Mouse (Mus musculus) CH12.LX (cell line): ENCODE data around the gene Srgap2. TPM values are rescaled to one million over a fixed set of nuclear protein-coding genes. Genes with fewer than 3 reads are reported as not detected.

Experiments used
- DNase-seq: peaks from one replicate; pipeline ENCODE4 v3.0.0-alpha.2; 2013; ENCODE audit errors: extremely low read depth
- H3K27ac ChIP-seq: 2 replicates; pipeline ENCODE4 v1.5.1; 2012; ENCODE audit warnings: low read depth, mild to moderate bottlenecking, control low read depth, moderate library complexity; ENCODE audit not compliant: insufficient read depth
- H3K27me3 ChIP-seq: replicated peaks from 2 replicates; pipeline ENCODE3; 2012; ENCODE audit warnings: inconsistent platforms
- H3K36me3 ChIP-seq, 2 experiments: replicated peaks in 1 of 2; 2 replicates each; pipeline versions ENCODE3 to v1.6.1; 2012; ENCODE audit warnings: inconsistent platforms in 1 of 2, low read length in 1 of 2, mild to moderate bottlenecking in 1 of 2, mixed read lengths in 1 of 2, moderate library complexity in 1 of 2; ENCODE audit not compliant: control insufficient read depth in 1 of 2, insufficient read depth in 1 of 2
- H3K4me1 ChIP-seq, 2 experiments: 2 replicates each; pipeline ENCODE4 v1.6.1; 2012; ENCODE audit warnings: inconsistent platforms in 1 of 2, moderate library complexity in 1 of 2; ENCODE audit not compliant: insufficient read depth in 2 of 2, control insufficient read depth in 1 of 2
- H3K4me2 ChIP-seq: 2 replicates; pipeline ENCODE4 v1.6.1; 2012; ENCODE audit warnings: low read depth, mild to moderate bottlenecking, control low read depth; ENCODE audit not compliant: poor library complexity, insufficient read depth, severe bottlenecking
- H3K4me3 ChIP-seq, 3 experiments: fragments of 150-350 bp in 1 of 3; sonication (generic) in 1 of 3; replicated peaks in 1 of 3; 2 replicates each; pipeline versions ENCODE3 to v1.5.1; 2011 to 2012; ENCODE audit warnings: low read depth in 2 of 3, low read length in 2 of 3, mild to moderate bottlenecking in 2 of 3, moderate library complexity in 2 of 3, control low read depth in 1 of 3, improper control_type of control experiment in 1 of 3, inconsistent platforms in 1 of 3, mixed read lengths in 1 of 3; ENCODE audit not compliant: poor library complexity in 1 of 3
- H3K79me2 ChIP-seq: replicated peaks from 2 replicates; pipeline ENCODE4 v1.6.1; 2012; ENCODE audit warnings: mild to moderate bottlenecking, moderate library complexity; ENCODE audit not compliant: control insufficient read depth, poor library complexity, insufficient read depth, severe bottlenecking; ENCODE audit errors: extremely low read depth
- H3K9ac ChIP-seq: 2 replicates; pipeline ENCODE4 v1.6.1; 2012; ENCODE audit warnings: low read depth, mild to moderate bottlenecking, control low read depth, moderate library complexity; ENCODE audit not compliant: insufficient read depth
- H3K9me3 ChIP-seq: replicated peaks from 2 replicates; pipeline ENCODE3; 2012; ENCODE audit warnings: low read length, inconsistent platforms, mixed read lengths
- BHLHE40 ChIP-seq: IDR thresholded peaks from 2 replicates; pipeline ENCODE4 v1.6.1; 2011; ENCODE audit warnings: mild to moderate bottlenecking, low read depth, low read length, improper control_type of control experiment
- CHD2 ChIP-seq: IDR thresholded peaks from 2 replicates; pipeline ENCODE4 v1.6.1; 2011; ENCODE audit warnings: low read length, improper control_type of control experiment
- E2F4 ChIP-seq: IDR thresholded peaks from 2 replicates; pipeline ENCODE4 v1.6.1; 2011; ENCODE audit warnings: low read depth, low read length, improper control_type of control experiment; ENCODE audit not compliant: insufficient replicate concordance
- ELF1 ChIP-seq: IDR thresholded peaks from 2 replicates; pipeline ENCODE4 v1.6.1; 2014; ENCODE audit warnings: low read depth, mild to moderate bottlenecking, inconsistent platforms, low read length, improper control_type of control experiment
- EP300 ChIP-seq: IDR thresholded peaks from 2 replicates; pipeline ENCODE4 v1.6.1; 2011; ENCODE audit warnings: low read length, improper control_type of control experiment
- ETS1 ChIP-seq: conservative IDR thresholded peaks from 2 replicates; pipeline ENCODE4 v1.6.1; 2012; ENCODE audit warnings: low read depth, mild to moderate bottlenecking, inconsistent platforms, low read length, improper control_type of control experiment, moderate library complexity
- GABPA ChIP-seq: IDR thresholded peaks from 2 replicates; pipeline ENCODE4 v1.6.1; 2012; ENCODE audit warnings: low read depth, low read length, improper control_type of control experiment, inconsistent platforms; ENCODE audit not compliant: insufficient replicate concordance
- MAZ ChIP-seq: IDR thresholded peaks from 2 replicates; pipeline ENCODE4 v1.6.1; 2012; ENCODE audit warnings: low read depth, mild to moderate bottlenecking, inconsistent platforms, low read length, improper control_type of control experiment, moderate library complexity
- MEF2A ChIP-seq: IDR thresholded peaks from 2 replicates; pipeline ENCODE4 v1.6.1; 2014; ENCODE audit warnings: low read depth, mild to moderate bottlenecking, inconsistent platforms, low read length, improper control_type of control experiment, borderline replicate concordance
- MXI1 ChIP-seq: IDR thresholded peaks from 2 replicates; pipeline ENCODE4 v1.6.1; 2011; ENCODE audit warnings: mild to moderate bottlenecking, low read depth, low read length, improper control_type of control experiment
- NELFE ChIP-seq: IDR thresholded peaks from 2 replicates; pipeline ENCODE4 v1.6.1; 2011; ENCODE audit warnings: low read depth, low read length, improper control_type of control experiment
- NRF1 ChIP-seq: IDR thresholded peaks from 2 replicates; pipeline ENCODE4 v1.6.1; 2014; ENCODE audit warnings: low read depth, mild to moderate bottlenecking, inconsistent platforms, low read length, improper control_type of control experiment, moderate library complexity
- POLR2A ChIP-seq: IDR thresholded peaks from 2 replicates; pipeline ENCODE4 v1.6.1; 2011; ENCODE audit warnings: low read depth, mild to moderate bottlenecking, improper control_type of control experiment, low read length
- RAD21 ChIP-seq: IDR thresholded peaks from 2 replicates; pipeline ENCODE4 v1.6.1; 2011; ENCODE audit warnings: low read depth, mild to moderate bottlenecking, low read length, improper control_type of control experiment, moderate library complexity
- RCOR1 ChIP-seq: conservative IDR thresholded peaks from 2 replicates; pipeline ENCODE4 v1.6.1; 2012; ENCODE audit warnings: low read depth, mild to moderate bottlenecking, inconsistent platforms, low read length, improper control_type of control experiment
- SMC3 ChIP-seq: IDR thresholded peaks from 2 replicates; pipeline ENCODE4 v1.6.1; 2011; ENCODE audit warnings: low read depth, low read length, improper control_type of control experiment
- UBTF ChIP-seq: IDR thresholded peaks from 2 replicates; pipeline ENCODE4 v1.6.1; 2012; ENCODE audit warnings: low read depth, mild to moderate bottlenecking, inconsistent platforms, low read length, improper control_type of control experiment, moderate library complexity
- USF2 ChIP-seq: conservative IDR thresholded peaks from 2 replicates; pipeline ENCODE4 v1.6.1; 2011; ENCODE audit warnings: low read depth, low read length, improper control_type of control experiment
- ZKSCAN1 ChIP-seq: IDR thresholded peaks from 2 replicates; pipeline ENCODE4 v1.6.1; 2012; ENCODE audit warnings: low read depth, inconsistent platforms, low read length, improper control_type of control experiment, borderline replicate concordance
- ZNF384 ChIP-seq: IDR thresholded peaks from 2 replicates; pipeline ENCODE4 v1.6.1; 2012; ENCODE audit warnings: low read depth, low read length, improper control_type of control experiment, inconsistent platforms
- dilution Hi-C: fragments of 300-500 bp; cut with MboI; formaldehyde crosslinking; loops from 2 replicates; pipeline ENCODE4 v1.14.3; 2020; ENCODE audit warnings: low sequenced_read_pairs; ENCODE audit not compliant: extremely low pct_unique_long_range_greater_than_20kb, extremely low pct_ligation_motif_present
- in situ Hi-C: fragments of 300-500 bp; cut with MboI; formaldehyde crosslinking; loops from 3 replicates; pipeline ENCODE4 v1.14.3; 2019; ENCODE audit warnings: low sequenced_read_pairs, low pct_ligation_motif_present, low pct_unique_long_range_greater_than_20kb, mixed read lengths
- polyA plus RNA-seq: library from polyadenylated mRNA; unstranded; fragments of >175 nt; gene quantifications from 2 replicates; pipeline ENCODE4 v1.2.1, GENCODE M21; 2012; ENCODE audit warnings: low read depth; ENCODE audit not compliant: insufficient read length
- total RNA-seq, 2 experiments: library from RNA; depleted of rRNA; stranded (reverse); fragments of 300-350 nt in 1 of 2; fragments of >200 nt in 1 of 2; gene quantifications; 2 replicates each; pipeline ENCODE4 v1.2.3; 2012 to 2014

The Srgap2 gene
- total and polyA plus RNA-seq, 3 experiments: 9.7 to 28.1 (median 26.8) TPM

DNA sequence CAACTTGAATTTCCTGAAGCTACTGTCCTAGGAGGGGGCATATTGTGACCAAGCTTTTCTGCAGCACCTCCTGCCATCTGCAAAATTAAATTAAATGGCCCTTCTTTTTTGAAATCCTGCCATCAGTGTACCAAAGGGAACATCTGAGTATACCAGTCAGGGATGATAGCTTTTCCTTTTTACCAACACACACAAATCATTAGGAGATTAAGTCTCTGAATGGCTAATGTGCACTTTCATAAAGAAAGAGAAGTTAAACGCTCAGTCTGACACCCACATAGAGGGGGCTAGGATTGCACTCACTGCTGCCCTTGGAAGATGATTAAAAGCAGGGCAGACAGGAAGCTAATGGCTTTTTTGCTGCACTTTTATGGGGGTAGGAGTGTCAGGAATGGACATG, 73.8 kb downstream of the Srgap2 start:
- Histone ChIP-seq H3K9ac (no peak overlapping the region), H3K9me3 (no peaks in the 10 kb centered on the region), H3K79me2 (peaks cover 10% of the 10 kb centered on the region; the same call in 1 of the 2 replicates), H3K36me3 (peaks cover 5 to 11% of the 10 kb centered on the region in 2 experiments), H3K4me2 (no peak overlapping the region), H3K27ac (no peak overlapping the region), H3K4me3 (no peak overlapping the region), H3K27me3 (no peaks in the 10 kb centered on the region), H3K4me1 (peaks cover 0 to 3% of the 10 kb centered on the region in 2 experiments; a peak in 2 of 4 replicates)
- no peak for TF ChIP-seq ETS1
- no peak for TF ChIP-seq EP300
- TF ChIP-seq MAZ: no peak
- TF ChIP-seq USF2: no peak
- no peak for TF ChIP-seq E2F4
- no peak for TF ChIP-seq ZNF384
- no peak for TF ChIP-seq POLR2A
- no peak for TF ChIP-seq CHD2
- no peak for TF ChIP-seq UBTF
- no peak for TF ChIP-seq MEF2A
- no peak for TF ChIP-seq GABPA
- no peak for TF ChIP-seq SMC3
- no peak for TF ChIP-seq NRF1
- TF ChIP-seq MXI1: no peak
- no peak for TF ChIP-seq RCOR1
- no peak for TF ChIP-seq RAD21
- TF ChIP-seq ELF1: no peak
- dilution Hi-C loops (no loop called here), in situ Hi-C loops (no loop called here)
- no peak for DNase-seq

DNA sequence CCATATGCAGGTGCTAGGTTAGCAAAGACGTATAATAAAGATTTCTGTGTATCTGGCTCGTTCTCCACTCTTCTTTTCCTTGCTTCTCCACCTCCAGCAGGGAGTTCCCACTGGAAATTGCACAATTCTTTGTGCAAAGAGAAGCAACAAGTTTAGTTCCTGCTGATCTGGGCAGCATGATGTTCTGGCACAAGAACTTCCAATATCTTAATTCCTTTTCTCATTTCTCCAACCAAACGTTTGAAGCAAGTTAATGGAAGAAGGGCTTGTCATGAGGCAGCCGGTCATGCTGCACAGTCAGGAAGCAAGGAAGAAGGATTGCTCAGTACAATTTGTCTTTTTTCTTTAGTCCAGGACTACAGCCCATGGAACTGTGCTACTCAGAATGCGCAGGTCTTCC, 78.8 kb downstream of the Srgap2 start:
- in situ Hi-C loops (no loop called here), dilution Hi-C loops (no loop called here)
- no peak overlapping the region for H3K9ac ChIP-seq
- DNase-seq: no peak
- H3K9me3 ChIP-seq: no peaks in the 10 kb centered on the region
- peaks cover 11% of the 10 kb centered on the region; the same call in 1 of the 2 replicates for H3K79me2 ChIP-seq
- no peak overlapping the region for H3K27ac ChIP-seq
- no peak for TF ChIP-seq BHLHE40
- TF ChIP-seq NELFE: no peak
- TF ChIP-seq NRF1: no peak
- no peak for TF ChIP-seq ZKSCAN1
- no peaks in the 10 kb centered on the region for H3K27me3 ChIP-seq
- H3K4me3 ChIP-seq: no peak overlapping the region
- no peak overlapping the region for H3K4me2 ChIP-seq
- peaks cover 5 to 15% of the 10 kb centered on the region in 2 experiments; a peak in 3 of 4 replicates for H3K4me1 ChIP-seq
- H3K36me3 ChIP-seq: peaks cover 5 to 10% of the 10 kb centered on the region in 2 experiments
